ENCODE assay signal across 12 mouse cellular contexts in the genomic region with DNA sequence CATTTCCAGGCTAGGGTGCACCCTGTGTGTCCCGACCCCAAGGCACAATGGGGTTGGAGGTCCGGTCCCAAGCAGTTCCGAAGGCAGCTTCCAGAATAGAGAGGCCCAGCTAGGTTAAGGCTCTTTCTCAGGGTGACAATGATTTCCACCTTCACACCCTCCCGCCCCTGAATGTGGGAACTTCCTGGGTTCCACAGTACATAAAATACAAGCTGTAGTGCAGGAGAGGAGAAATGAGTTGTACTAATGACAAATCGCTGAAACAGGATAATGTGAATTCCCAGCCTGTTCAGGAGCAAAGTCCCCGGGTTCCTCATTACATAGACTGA. TPM values are rescaled to one million over a fixed set of nuclear protein-coding genes. Genes with fewer than 3 reads are reported as not detected.
DNase-seq lines count a peak whose midpoint lies in the region; ATAC-seq and TF ChIP-seq lines count a peak whose summit lies in the region.
"Had no signal": no experiment of that assay in that cellular context is flagged by ENCODE, and none has a peak within 500 bp of the region (broad histone marks: within the 10 kb centered on the region; RNA-seq: fewer than 3 reads in every experiment).

No protein-coding gene starts in this region.

- H3K27ac ChIP-seq in hindbrain, embryonic 14.5 days = peak overlapping the region; percentile 73
- H3K27ac ChIP-seq in midbrain, postnatal 0 days (ENCODE audit: low read depth, low read length) = peak overlapping the region; percentile 49

- no peak for TF ChIP-seq CTCF in midbrain, postnatal 0 days (IDR thresholded peaks at IDR 0.05)
- TF ChIP-seq CTCF in lung, adult 2 months (IDR thresholded peaks at IDR 0.05; ENCODE audit: insufficient read depth, low read length) = no peak

- H3K4me1 ChIP-seq in hindbrain, embryonic 14.5 days (replicated peaks; ENCODE audit: control insufficient read depth, insufficient read depth, low read length) = peaks cover 39% of the 10 kb centered on the region
- H3K4me1 ChIP-seq in midbrain, postnatal 0 days (ENCODE audit: insufficient read depth, low read length) = peaks cover 6% of the 10 kb centered on the region; the same call in 1 of the 2 replicates
- H3K4me1 ChIP-seq in lung, adult 2 months (ENCODE audit: control insufficient read depth, insufficient read depth, low read length) = no peaks in the 10 kb centered on the region

- no peak for TF ChIP-seq POLR2A in lung, adult 2 months (IDR thresholded peaks at IDR 0.05; ENCODE audit: borderline replicate concordance, extremely low read depth, low read depth, low read length)

- H3K4me3 ChIP-seq in hindbrain, embryonic 14.5 days (replicated peaks; ENCODE audit: low read length) = no peak overlapping the region
- no peak overlapping the region for H3K4me3 ChIP-seq in midbrain, postnatal 0 days (ENCODE audit: low read depth, low read length)
- no peak overlapping the region for H3K4me3 ChIP-seq in lung, adult 2 months (replicated peaks; ENCODE audit: extremely low read depth, low read depth, low read length)
- H3K4me3 ChIP-seq: heart, embryonic 12.5 days had no signal

- peak; percentile 18; the same call in 1 of the 2 replicates for ATAC-seq in hindbrain, embryonic 14.5 days (ENCODE audit: low FRiP score)
- ATAC-seq in midbrain, postnatal 0 days (ENCODE audit: low FRiP score) = no peak

- DNase-seq in embryo, embryonic 10.5 days (ENCODE audit: low spot score) = peak; percentile 44
- DNase-seq in embryo, embryonic 10 days (ENCODE audit: low spot score) = no peak
- DNase-seq in embryo, embryonic 9.5 days (ENCODE audit: extremely low spot score) = peak; percentile 47
- no peak for DNase-seq in hindbrain, embryonic 14.5 days (ENCODE audit: low spot score)
- no peak for DNase-seq in midbrain, postnatal 0 days (ENCODE audit: low spot score)
- no peak for DNase-seq in left cerebral cortex, postnatal 14 days (ENCODE audit: low spot score in 2 of 2)
- no peak for DNase-seq in left cerebral cortex, adult 8-10 months (ENCODE audit: low spot score in 2 of 2)
- DNase-seq in lung, adult 2 months = no peak
- DNase-seq: adrenal gland, postnatal 10 days; cerebellum, adult 9-10 months had no signal

- H3K36me3 ChIP-seq in hindbrain, embryonic 14.5 days (replicated peaks; ENCODE audit: control insufficient read depth, insufficient read depth) = peaks cover 3% of the 10 kb centered on the region
- H3K36me3 ChIP-seq in midbrain, postnatal 0 days (ENCODE audit: insufficient read depth, low read length) = no peaks in the 10 kb centered on the region

- intact Hi-C loops in left cerebral cortex, postnatal 14 days (cut with DNase I) = no loop called here

- H3K4me2 ChIP-seq in hindbrain, embryonic 14.5 days (replicated peaks) = peak overlapping the region; percentile 11; the same call in 1 of the 2 replicates
- H3K4me2 ChIP-seq in midbrain, postnatal 0 days (ENCODE audit: low read depth, low read length, poor library complexity, severe bottlenecking) = no peak overlapping the region
- H3K4me2 ChIP-seq: heart, embryonic 12.5 days had no signal

- no peaks in the 10 kb centered on the region for H3K9me3 ChIP-seq in hindbrain, embryonic 14.5 days (ENCODE audit: control insufficient read depth, low read length)
- H3K9me3 ChIP-seq in midbrain, postnatal 0 days (ENCODE audit: low read length) = no peaks in the 10 kb centered on the region
- H3K9me3 ChIP-seq: heart, embryonic 12.5 days had no signal

- no peaks in the 10 kb centered on the region for H3K27me3 ChIP-seq in hindbrain, embryonic 14.5 days (ENCODE audit: control insufficient read depth, insufficient read depth, low read length)
- no peaks in the 10 kb centered on the region for H3K27me3 ChIP-seq in midbrain, postnatal 0 days (ENCODE audit: insufficient read depth, low read length)
- H3K27me3 ChIP-seq: heart, embryonic 12.5 days had no signal

- no peak overlapping the region for H3K9ac ChIP-seq in hindbrain, embryonic 14.5 days
- H3K9ac ChIP-seq in midbrain, postnatal 0 days (replicated peaks; ENCODE audit: low read length, poor library complexity, severe bottlenecking) = no peak overlapping the region
- H3K9ac ChIP-seq: heart, embryonic 12.5 days had no signal

- 13% methylated on average over 6 of the region's 6 CpGs for WGBS in hindbrain, embryonic 14.5 days
- WGBS in midbrain, postnatal 0 days = 28% methylated on average over 6 of the region's 6 CpGs
- 86% methylated on average over 6 of the region's 6 CpGs for WGBS in lung, adult 2 months

RNA-seq across cellular contexts. Expression of gene Meis2, which starts 46.2 kb away (rescaled TPM):
- 136 and 159 TPM in 2 replicates for polyA plus RNA-seq in hindbrain, embryonic 14.5 days (2014; fragmentation: Nextera tagmentation; extraction: Ambion mirVana)
- 121 and 147 TPM in 2 replicates for total RNA-seq in midbrain, postnatal 0 days (2014; rRNA removed)
- 52.1 and 58.3 TPM in 2 replicates for polyA plus RNA-seq in midbrain, postnatal 0 days (2015; fragmentation: Nextera tagmentation; extraction: Ambion mirVana)
- 10 to 100 TPM; 80.8 to 89.3 TPM for total RNA-seq in left cerebral cortex, postnatal 14 days (2021)
- total RNA-seq in left cerebral cortex, adult 8-10 months (2022) = 100 to 1,000 TPM; 141 to 190 (median 171) TPM
- 15.6 and 22.6 TPM in 2 replicates for polyA plus RNA-seq in lung, adult 2 months (2012; rRNA removed)
- total RNA-seq: megakaryocyte, adult 5-6 weeks had no signal

Comparison
In these comparisons a context has a peak if more than half of its experiments do, and no peak if none do; other contexts are left out.
1. DNase-seq: peak in embryo, embryonic 10.5 days (single experiment) and embryo, embryonic 9.5 days (single experiment); none in embryo, embryonic 10 days (single experiment), hindbrain, embryonic 14.5 days (single experiment), midbrain, postnatal 0 days (single experiment), left cerebral cortex, postnatal 14 days (0 of 2), left cerebral cortex, adult 8-10 months (0 of 2) and lung, adult 2 months (single experiment).